Mouse (Mus musculus) 3134 (cell line): ENCODE measurements at regions not wholly inside any gene's neighbourhood (a gene's known extent, or its start where the extent isn't known, plus 50 kb on each side); places are given as distances from the start of the nearest gene placed in this dataset.
"Not testable (repeated sequence)": the region's sequence is repeated elsewhere in the genome, so short reads cannot be mapped to it uniquely, and the experiment has no call there.

Source experiments
- DNase-seq: peaks from one replicate; pipeline ENCODE4 v3.0.0-alpha.2; 2011; ENCODE audit warnings: low spot score; ENCODE audit not compliant: insufficient read length; ENCODE audit errors: extremely low read depth

GRCm38 (mm10) chr8:18065456-18065855 is 912.6 kb downstream of the Defb40 start:
- no peak for DNase-seq

- DNase-seq = no peak
Observed at GRCm38 (mm10) chr8:18059526-18059925, 918.5 kb downstream of the Defb40 start.

- DNase-seq = no peak
Observed at GRCm38 (mm10) chr8:18021196-18021595, 956.9 kb downstream of the Defb40 start.

GRCm38 (mm10) chr8:18007567-18007966 is 970.5 kb downstream of the Defb40 start:
- DNase-seq = no peak

- no peak for DNase-seq
Observed at GRCm38 (mm10) chr8:18005660-18006059, 972.4 kb downstream of the Defb40 start.

GRCm38 (mm10) chr8:18000750-18001149 is 977.3 kb downstream of the Defb40 start:
- DNase-seq = no peak

GRCm38 (mm10) chr8:17984779-17985178 is 993.3 kb downstream of the Defb40 start:
- no peak for DNase-seq

- no peak for DNase-seq
Observed at GRCm38 (mm10) chr8:17948848-17949247, 1029.2 kb downstream of the Defb40 start.

- DNase-seq = no peak
Observed at GRCm38 (mm10) chr8:17948053-17948834, 1029.8 kb downstream of the Defb40 start.

GRCm38 (mm10) chr8:17934696-17935095 is 1043.4 kb downstream of the Defb40 start:
- DNase-seq = no peak

GRCm38 (mm10) chr8:17909316-17909715 is 1068.7 kb downstream of the Defb40 start:
- no peak for DNase-seq

GRCm38 (mm10) chr8:17888598-17888997 is 1089.5 kb downstream of the Defb40 start:
- not testable (repeated sequence) for DNase-seq

GRCm38 (mm10) chr8:17863388-17863787 is 1114.7 kb downstream of the Defb40 start:
- no peak for DNase-seq
